Mouse (Mus musculus) stomach, postnatal 0 days (tissue): ENCODE results near the gene Dmrta1.

Experiments
- CTCF ChIP-seq: IDR thresholded peaks from 2 replicates; pipeline ENCODE4 v1.5.1; 2016; ENCODE audit warnings: antibody characterized with exemption, low read depth, mild to moderate bottlenecking, moderate library complexity
- EP300 ChIP-seq: optimal IDR thresholded peaks from 2 replicates; pipeline ENCODE3; 2016; ENCODE audit warnings: antibody characterized with exemption

DNA sequence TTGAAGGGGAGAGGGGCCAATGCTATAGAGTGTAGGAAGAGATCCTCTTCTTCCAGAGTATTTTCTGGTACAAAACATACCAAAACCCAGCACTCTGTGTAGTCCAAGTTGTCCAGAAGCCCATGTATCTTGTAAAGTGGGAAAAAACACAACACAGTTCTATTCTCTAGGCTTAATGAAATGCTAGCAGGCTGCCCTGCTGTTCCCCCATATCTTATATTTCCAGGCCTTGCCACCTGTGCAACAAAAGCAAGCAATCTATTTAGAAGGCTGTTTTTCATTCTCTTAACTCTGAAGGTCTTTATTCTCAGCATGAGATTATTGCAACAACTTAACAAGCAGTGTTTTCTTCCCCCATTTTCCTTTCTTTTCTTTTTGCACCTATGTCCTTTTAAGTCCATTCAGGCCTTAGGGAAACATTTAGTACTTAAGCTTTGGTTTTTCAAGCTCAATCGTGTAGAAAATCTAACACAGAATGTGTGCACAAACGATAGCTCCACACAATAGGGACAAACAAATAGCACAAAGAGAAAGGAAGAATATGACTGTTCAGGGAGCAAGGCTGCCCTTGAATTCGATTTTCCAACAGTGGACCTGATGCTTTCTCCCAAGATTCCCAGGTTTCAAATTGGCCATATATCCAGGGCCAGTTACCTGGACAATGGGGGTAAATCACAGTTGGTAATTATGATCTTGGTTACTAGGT is 48.7 kb upstream of the Dmrta1 start:
- TF ChIP-seq EP300 (no peak), CTCF (no peak)
